Mouse (Mus musculus): ENCODE measurements around the gene Mthfd1.

Mthfd1 gene

DNA sequence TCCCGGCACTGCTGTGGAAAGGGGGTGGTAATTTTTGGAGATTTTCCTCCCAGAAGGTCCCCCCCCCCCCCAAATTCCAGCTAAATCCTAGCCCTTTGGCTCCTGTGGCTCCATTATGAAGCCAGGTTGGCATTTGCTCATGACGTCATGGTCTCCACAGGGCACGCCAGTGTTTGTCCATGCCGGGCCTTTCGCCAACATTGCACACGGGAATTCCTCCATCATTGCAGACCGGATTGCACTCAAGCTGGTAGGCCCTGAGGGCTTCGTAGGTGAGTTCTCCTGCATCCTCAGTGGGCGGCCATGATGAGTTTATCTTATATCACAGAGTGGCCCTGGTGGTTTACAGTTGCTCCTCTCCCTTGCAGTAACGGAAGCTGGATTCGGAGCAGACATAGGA lies 48.4 kb downstream of the Mthfd1 start:
- DNase-seq (ENCODE audit: low spot score in 2 of 2), result no peak

DNA sequence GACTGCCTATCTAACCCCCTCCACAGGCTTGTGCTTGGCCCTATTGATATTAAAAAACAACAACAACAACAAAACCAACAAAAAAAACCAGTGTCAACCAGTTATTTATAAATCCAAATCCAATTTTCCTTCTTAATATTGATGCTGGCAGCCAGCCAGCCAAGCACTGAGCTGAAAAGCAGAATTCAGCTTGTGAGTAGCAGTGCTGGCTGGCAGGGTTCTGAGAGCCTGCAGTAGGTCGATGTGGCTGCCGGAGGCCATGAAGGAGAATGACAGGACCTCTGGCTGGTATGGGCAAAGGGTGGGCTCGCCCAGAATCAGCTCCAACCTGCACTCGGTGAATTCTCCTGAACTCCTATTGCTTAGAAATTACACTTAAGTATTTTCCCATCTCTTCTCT lies 49.1 kb downstream of the Mthfd1 start:
- no peak for DNase-seq (ENCODE audit: low spot score in 2 of 2)

DNA sequence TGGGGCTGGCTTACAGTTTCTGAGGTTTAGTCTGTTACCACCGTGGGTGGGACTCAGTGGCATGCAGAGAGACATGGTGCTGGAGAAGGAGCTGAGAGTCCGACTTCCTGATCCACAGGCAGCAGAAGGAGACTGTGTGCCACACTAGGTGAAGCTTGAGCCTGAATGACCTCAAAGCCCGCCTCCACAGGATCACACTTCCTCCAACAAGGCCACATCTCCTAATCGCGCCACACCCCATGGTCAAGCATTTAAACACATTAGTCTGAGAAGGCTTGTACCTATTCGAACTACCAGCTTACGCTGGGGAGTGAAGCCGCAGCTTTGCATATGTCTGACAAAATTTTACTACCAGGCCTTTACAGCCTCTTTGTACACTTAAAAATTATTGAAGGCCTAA lies 50.0 kb downstream of the Mthfd1 start:
- no peak for DNase-seq (ENCODE audit: low spot score in 2 of 2)

DNA sequence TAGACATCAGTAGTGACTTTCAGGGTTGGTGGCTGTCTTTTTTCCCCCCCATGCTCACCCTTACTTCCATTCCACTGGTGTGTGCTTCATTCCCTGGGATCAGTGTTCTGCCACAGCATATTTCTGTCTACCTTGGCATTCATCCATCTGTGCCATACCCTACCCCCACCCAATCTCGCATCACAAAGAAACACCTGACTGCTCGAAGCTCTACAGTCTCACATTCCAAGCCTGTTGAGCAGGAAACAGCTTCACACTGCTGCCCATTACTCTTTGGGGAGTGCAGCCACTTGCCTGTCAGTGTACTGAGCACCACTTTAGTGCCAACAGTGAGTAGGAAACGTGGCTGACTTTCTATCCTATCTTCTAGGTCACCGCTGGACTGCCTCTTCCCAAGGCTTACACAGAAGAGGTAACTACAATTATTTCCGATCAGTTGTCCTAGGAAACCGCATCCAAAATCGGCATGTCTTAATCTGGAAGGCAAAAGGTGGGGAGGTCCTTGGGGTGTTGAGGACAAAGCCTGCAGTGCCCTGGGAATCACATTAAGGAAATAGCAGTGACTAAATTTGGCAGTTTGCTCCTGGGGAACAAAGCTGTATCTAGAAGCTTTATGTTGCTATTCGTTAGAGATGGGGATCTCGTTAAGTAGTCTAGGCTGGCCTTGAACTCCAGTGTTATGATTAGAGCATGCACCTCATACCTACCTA lies 51.9 kb downstream of the Mthfd1 start:
- no peak for DNase-seq (ENCODE audit: low spot score in 2 of 2)

DNA sequence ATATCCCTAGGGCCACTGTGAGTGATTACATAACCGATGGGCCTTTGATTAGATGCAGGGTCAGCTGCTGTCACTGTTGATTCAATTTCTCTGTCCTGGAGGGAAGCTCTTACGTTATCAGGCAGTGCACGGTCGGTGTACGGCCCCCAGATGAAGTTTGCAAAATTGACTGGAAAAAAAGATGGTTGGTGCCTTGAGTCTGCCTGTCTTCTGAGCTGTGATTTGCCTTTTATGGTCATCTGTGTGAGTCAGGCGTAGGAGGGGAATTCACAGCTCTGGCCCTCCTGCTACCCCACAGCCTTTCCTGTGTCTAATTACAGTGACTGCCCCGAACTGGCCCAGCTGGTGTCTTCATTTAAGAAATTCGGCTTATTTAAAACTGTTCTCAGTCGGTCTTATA lies 52.9 kb downstream of the Mthfd1 start:
- no peak for DNase-seq (ENCODE audit: low spot score in 2 of 2)

DNA sequence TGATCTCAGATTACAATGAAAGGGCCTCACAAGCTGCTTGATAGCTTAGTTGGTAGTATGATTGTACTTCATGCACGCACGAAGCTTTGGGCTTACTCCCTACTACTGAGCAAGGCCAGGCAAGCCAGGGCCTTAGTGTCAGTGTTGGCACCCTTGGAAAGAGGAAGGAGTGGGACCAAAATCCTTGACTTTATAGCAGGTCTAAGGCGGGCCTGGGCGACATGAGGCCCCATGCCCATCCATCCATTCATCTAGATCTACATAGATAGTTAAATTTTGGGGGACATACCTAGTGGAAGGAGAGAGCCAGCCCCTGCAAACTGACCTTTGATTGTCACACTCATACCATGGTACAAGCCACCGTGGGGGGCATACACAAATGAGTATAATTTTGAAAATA lies 53.3 kb downstream of the Mthfd1 start:
- DNase-seq (ENCODE audit: low spot score in 2 of 2), result no peak

DNA sequence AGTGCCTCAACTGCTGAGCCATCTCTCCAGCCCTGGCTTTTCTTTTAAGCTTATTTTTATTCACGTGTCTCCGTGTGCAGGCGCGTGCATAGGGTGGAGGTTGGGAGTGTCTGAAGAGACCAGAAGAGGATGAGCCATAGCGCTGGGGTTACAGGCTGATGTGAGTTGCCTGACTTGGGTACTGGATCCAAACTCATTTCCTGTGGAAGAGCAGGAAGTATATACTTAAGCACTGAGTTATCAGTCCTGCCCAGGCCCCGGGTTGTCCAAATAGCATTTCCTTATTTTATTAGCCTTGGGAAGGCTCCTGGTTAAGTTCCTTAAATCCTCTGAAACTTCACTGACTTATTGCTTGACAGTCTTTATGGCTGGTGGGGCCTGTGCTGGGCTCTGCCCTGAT lies 54.9 kb downstream of the Mthfd1 start:
- no peak for DNase-seq (ENCODE audit: low spot score in 2 of 2)

DNA sequence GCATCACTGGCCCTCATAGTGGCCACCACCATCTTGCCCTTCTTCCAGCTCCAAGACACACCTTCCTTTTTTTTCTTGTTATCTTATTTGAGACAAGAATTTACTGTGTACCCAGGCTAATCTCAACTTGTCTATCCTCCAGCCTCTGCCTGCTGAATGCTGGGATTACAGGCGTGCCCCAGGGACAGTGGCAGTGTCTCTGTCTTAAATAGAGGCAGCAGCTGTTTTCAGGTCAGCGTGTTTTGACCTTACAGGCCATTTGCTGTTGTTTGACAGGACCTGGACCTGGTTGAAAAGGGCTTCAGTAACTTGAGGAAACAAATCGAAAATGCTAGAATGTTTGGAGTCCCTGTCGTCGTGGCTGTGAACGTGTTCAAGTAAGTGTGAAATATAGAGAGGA lies 55.5 kb downstream of the Mthfd1 start:
- no peak for DNase-seq (ENCODE audit: low spot score in 2 of 2)

DNA sequence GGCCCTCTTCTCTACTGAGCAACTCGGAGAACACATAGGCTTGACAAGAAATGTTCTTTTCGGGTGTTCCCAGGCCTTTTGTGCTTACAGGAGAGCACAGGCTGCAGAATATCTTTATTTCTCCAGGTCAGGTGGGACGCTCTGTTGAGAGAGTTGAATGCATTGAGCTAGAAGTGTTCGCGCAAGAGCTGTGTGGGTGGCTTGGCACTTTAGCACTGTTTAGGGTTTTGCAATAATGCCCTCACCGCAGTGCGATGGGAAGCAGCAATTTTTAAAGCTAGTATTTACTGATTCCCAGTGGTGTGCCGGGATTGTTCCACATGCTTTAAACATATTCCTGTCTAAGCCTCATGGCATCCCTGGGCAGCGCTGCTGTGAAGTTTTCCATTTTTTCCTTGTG lies 56.1 kb downstream of the Mthfd1 start:
- DNase-seq (ENCODE audit: low spot score in 2 of 2), result no peak

DNA sequence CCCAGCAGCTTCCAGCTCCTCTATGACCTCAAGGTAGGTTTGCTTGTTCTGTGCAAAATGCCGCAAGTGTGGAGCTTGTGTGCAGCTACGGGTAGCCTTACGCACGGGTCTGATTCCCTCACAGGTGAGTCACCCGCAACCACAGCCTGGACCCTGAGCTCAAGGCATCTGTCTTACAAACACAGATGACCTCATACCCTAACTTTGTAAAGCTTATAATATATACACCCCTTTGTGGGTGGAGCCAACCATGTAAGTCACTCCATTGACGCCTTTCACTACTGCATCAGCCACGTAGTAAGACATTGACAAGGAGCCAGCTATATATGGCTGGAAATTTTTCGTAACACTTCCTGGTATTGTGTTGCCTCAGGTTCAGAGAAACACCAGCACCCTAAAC lies 56.9 kb downstream of the Mthfd1 start:
- DNase-seq (ENCODE audit: low spot score in 2 of 2), result no peak

DNA sequence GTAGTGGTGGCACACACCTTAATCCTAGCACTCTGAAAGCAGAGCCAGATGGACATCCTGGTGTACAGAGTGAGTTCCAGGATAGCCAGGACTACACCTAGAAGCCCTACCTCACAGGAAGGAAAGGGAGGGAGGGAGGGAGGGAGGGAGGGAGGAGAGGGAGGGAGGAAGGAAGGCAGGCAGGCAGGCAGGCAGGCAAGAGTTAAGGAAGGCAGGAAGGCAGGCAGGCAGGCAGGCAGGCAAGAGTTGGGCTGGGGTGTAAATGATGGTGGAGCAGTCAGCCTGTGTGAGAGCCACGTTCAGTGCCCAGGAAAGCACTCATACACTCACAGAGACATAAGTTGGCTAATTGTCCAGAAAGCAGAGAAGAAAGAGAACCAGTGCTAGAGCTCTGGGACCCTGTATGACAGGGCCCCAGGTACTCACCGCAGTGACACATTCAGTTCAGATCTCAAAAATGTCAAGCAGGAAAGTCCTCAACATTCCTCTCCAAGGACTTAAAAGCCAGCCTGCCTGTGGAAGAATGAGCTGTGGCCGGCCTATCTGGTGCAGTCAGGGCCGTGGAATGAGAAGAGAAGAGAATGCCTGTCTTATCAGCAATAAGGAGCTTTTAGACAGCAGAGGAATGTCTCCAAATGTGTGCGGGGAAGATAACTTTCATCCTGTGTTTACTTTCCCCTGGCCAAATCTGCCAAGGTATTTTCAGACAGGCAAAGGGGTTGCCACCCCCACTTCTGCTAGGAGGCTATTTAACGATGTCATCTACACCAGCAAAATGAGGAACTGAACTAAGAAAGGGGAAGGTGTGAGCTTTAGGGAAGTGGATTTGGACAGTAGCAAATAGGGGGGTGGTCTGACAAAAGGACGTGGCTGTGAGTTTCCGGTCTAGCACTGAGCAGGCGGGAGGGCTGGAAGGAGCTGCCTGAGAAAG lies 63.4 kb downstream of the Mthfd1 start:
- DNase-seq (ENCODE audit: low spot score in 2 of 2), result peak; percentile 15 to 39

DNA sequence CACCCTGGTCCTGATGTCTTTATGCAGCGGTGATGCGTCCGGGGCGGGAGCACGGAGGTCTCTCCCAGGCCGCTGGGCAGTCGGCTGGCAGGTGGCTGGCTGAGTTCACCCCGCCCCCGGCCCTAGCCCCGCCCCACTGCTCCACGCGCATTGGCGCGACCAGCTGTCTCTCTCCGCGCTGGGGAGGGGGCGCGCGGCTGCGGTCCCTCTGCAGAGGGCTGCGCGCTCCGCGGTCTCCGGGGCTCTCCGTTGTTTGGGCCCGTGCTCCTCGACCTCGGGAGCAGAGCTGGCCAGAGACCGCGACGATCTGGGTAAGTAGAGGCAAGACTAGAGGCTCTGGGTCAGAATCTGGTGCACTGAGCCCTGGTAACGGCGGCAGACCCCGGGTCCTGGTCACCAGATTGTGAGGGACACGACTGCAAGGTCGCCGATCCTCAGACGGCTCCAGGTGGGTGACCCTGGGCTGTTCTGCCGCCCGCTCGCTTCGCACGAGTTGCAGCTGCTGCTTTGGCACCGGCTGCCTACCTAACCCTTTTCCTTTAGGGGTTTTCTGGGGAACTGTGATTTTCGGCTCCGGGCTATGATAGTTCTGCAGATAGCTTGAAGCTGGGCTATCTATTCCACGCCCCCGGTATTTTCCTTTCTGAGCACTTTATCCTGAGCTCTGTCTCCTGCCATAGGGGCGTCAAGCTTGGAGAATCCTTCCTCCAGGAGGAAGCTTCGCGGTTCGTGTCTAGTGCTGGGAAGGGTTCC lies 69.8 kb downstream of the Mthfd1 start, which contains the start of gene Akap5:
Akap5 (plus strand) TSS at position 213 of the 753 bp plus-strand sequence.
- peak; percentile 31 to 51 for DNase-seq (ENCODE audit: low spot score in 2 of 2)

DNA sequence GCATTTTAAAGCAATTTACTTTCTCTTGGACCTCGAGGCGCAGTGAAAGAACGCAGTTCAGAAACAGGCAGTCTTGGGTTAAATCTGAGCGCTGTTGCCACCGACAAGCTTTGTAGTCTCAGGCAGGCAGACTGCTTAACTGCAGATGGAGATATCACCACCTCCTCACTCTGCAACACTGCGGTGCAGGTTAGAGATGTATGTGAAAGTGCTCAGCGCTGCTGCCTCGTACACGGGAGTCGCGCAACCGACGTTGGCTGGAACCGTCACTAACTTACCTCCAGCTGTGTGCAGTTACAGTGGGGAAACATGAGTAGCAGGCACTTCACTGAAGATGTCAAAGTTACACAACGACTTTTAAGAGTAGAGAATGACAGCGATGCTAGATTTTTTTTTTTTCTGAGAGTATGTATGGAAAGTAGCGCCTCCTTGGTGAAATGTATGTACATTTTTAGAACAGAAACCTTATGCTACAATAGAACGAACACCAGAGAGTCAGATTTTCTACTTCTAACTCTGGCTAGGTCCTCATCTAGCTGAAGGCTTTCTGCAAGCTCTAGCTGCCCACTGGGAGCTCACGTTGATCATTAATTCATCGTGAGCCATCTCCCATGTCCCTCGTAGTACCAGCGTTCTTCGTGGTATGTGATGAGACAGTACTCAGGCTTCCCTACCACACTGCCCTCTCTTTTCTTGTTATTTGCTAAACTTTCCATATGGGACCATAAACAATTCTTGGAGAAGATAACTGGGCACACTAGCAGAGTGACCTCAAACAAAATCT lies 71.5 kb downstream of the Mthfd1 start:
- no peak for DNase-seq (ENCODE audit: low spot score in 2 of 2)

DNA sequence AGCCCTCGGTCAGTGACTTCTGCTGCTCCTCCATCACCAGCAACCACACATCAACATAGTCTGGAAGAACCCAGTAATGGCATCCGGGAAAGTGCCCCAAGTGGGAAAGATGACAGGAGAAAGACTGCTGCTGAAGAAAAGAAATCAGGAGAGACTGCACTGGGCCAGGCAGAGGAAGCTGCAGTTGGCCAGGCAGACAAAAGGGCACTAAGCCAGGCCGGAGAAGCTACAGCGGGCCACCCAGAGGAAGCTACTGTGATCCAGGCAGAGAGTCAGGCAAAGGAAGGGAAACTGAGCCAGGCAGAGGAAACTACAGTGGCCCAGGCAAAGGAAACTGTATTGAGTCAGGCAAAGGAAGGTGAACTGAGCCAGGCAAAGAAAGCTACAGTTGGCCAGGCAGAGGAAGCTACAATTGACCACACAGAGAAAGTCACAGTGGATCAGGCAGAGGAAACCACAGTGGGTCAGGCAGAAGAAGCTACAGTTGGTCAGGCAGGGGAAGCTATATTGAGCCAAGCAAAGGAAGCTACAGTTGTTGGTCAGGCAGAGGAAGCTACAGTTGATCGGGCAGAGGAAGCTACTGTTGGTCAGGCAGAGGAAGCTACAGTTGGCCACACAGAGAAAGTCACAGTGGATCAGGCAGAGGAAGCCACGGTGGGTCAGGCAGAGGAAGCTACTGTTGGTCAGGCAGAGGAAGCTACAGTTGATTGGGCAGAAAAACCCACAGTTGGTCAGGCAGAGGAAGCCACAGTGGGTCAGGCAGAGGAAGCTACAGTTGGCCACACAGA lies 73.7 kb downstream of the Mthfd1 start:
- DNase-seq (ENCODE audit: low spot score in 2 of 2), result no peak

DNA sequence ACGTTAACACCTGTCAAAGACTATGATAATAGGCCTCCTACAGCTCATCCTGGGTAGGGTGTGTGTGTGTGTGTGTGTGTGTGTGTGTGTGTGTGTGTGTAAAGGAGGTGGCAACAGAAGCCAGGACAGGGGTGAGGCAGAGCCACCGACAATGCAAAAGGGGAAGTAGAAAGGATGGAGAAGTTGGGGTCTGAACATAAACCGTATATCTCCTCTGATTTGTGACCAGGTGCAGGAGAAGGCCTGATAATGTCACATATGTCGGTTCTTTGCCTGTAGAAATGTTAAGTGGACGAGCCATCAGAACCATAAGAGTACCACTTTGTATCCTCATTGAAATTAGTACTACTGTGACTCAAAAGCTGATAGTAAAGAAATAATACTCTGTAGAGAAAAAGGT lies 78.6 kb downstream of the Mthfd1 start:
- DNase-seq (ENCODE audit: low spot score in 2 of 2), result no peak

DNA sequence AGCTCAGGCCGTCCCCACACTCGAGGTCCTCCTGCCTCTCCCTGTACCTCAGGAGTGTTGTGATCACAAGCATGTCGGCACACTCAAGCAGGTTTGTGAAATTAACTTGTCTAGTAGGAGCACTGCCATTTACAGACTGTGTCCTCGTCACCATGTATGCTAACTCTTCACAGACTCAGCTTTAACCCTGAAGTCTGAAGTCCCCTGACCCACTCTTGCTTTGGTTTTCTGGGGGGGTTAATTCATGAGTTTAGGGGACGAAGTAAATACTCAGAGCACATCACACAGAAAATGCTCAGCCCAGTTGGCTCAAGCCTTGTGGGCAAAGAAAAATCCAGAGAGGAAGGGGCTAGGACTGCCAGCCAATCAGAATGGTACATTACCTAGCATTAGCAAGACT lies 80.5 kb downstream of the Mthfd1 start:
- DNase-seq (ENCODE audit: low spot score in 2 of 2), result no peak

DNA sequence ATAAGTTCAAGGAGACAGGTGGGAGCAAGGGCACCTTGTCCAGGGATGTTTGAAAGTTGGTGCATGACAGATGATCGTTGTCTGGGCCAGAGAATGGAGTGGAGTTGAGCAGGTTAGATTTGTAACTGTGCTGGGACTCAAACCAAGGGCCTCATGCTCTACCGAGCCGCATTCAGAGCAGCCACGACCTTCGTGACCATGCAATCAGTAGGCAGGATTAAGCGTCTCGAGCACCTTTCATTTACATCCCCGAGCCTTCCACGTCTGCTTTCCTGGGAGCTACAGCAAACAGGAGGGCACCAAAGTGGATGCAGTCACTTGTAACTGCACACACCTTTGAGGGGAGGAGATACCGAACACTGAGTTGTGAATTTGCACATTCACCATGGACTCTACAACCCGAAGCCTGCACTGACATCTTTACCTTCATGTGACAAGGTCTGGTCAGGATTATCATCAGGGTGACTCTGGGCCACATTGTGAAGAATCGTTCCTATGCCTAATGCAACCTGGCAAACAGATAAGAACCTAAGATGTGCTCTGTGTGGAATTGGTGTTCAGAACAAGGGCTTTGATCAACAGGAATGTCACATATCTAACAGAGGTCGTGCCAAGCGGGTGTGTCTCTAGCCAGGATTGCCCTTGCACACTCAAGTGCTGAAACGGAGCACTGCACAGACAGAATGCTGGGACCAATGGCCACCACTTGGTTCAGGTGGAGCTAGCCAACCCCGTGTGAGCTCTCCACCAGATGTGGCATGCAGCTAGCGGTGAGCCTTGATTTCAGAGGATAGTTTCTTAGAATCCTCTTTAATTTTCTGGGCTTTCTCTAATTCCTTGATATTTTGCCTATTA lies 81.2 kb downstream of the Mthfd1 start:
- no peak for DNase-seq (ENCODE audit: low spot score in 2 of 2)

DNA sequence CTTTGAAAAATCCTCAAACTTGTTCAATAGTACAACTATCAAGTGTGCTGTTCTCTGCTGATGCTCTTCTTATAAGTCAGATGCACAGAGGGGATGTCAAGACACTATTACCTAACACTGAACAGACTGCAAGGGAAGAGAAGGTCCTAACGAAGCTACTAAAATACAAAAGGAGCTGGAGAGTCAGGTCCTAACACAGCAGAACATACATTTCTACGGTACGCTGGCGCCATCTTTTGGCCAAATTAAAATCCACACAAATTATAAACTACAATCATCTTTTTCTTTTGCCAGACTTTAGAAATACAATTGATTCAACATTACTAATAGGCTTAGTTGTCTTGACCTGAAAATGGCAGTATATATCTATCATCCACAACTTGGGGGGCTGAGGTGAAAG lies 86.0 kb downstream of the Mthfd1 start:
- peak; percentile 44 to 74 for DNase-seq (ENCODE audit: low spot score in 2 of 2)

DNA sequence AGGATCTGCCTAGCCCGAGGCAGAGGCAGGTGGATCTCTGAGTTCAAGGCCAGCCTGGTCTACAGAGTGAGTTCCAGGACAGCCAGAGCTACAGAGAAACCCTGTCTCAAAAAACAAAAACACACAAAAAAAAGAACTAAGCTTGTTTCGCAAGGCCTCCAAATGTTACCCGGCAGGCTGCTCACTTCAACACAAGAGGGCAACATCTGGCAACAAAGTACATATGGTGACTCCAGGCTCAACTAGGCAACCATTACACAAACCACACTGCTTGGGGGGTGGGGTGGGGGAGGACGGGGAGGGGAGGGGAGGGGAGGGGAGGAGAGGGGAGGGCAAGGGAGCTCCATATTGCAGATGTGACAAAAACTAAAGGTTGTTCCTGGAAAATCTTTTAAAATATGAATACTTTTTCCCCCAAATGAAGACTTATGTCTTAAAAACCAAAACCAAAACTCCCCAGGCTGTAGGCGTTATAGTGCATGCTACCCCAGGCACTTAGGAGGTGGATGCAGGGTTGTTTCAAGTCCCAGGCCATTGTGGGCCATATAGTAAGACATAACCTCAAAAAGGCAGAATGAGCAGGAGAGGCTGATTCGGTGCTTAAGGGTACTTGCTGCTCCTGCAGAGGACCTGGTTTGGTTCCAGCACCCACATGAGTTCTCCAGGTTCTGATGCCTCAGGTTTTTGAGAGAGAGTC lies 90.8 kb downstream of the Mthfd1 start:
- DNase-seq (ENCODE audit: low spot score in 2 of 2), result peak in 1 of 2 experiments; percentile 35
